Mouse (Mus musculus): ENCODE results near the gene Hrc. TPM values are rescaled to one million over a fixed set of nuclear protein-coding genes. Genes with fewer than 3 reads are reported as not detected.

The Hrc gene
- total and polyA plus RNA-seq, 3 experiments, result 0.10 to 0.21 TPM; not detected in 1

- Histone ChIP-seq H3K27me3 (replicated peaks) (no peaks in the 10 kb centered on the region), H3K79me2 (replicated peaks; ENCODE audit: control insufficient read depth, extremely low read depth, insufficient read depth, poor library complexity, severe bottlenecking) (no peaks in the 10 kb centered on the region; the same call in 1 of the 2 replicates), H3K27ac (ENCODE audit: insufficient read depth, low read depth) (no peak overlapping the region), H3K36me3 (replicated peaks in 1 of 2; ENCODE audit: control insufficient read depth in 1 of 2, insufficient read depth in 1 of 2, low read length in 1 of 2) (peaks cover 75 to 91% of the 10 kb centered on the region in 2 experiments), H3K9ac (ENCODE audit: insufficient read depth, low read depth) (no peak overlapping the region), H3K4me3 (replicated peaks in 1 of 3; ENCODE audit: low read depth in 2 of 3, low read length in 2 of 3, poor library complexity in 1 of 3) (no peak overlapping the region), H3K4me1 (ENCODE audit: control insufficient read depth in 1 of 2, insufficient read depth in 2 of 2) (no peaks in the 10 kb centered on the region), H3K9me3 (replicated peaks; ENCODE audit: low read length) (no peaks in the 10 kb centered on the region), H3K4me2 (ENCODE audit: insufficient read depth, low read depth, poor library complexity, severe bottlenecking) (no peak overlapping the region)
- dilution Hi-C loops (cut with MboI; ENCODE audit: extremely low pct_ligation_motif_present, extremely low pct_unique_long_range_greater_than_20kb, low sequenced_read_pairs) (no loop called here), in situ Hi-C loops (cut with MboI; ENCODE audit: low pct_ligation_motif_present, low pct_unique_long_range_greater_than_20kb, low sequenced_read_pairs) (no loop called here)
- no peak for DNase-seq (ENCODE audit: extremely low read depth)
- TF ChIP-seq MAX (IDR thresholded peaks at IDR 0.05; ENCODE audit: low read length), result no peak
- TF ChIP-seq MEF2A (IDR thresholded peaks at IDR 0.05; ENCODE audit: borderline replicate concordance, low read depth, low read length), result no peak
- TF ChIP-seq GABPA (IDR thresholded peaks at IDR 0.05; ENCODE audit: insufficient replicate concordance, low read depth, low read length), result no peak
- no peak for TF ChIP-seq MAZ (IDR thresholded peaks at IDR 0.05; ENCODE audit: low read depth, low read length)
- no peak for TF ChIP-seq BHLHE40 (IDR thresholded peaks at IDR 0.05; ENCODE audit: low read depth, low read length)
- TF ChIP-seq POLR2A (IDR thresholded peaks at IDR 0.05; ENCODE audit: low read depth, low read length), result no peak
- no peak for TF ChIP-seq EP300 (IDR thresholded peaks at IDR 0.05; ENCODE audit: low read length)
- TF ChIP-seq USF1 (IDR thresholded peaks at IDR 0.05; ENCODE audit: low read depth, low read length), result no peak
- TF ChIP-seq E2F4 (IDR thresholded peaks at IDR 0.05; ENCODE audit: insufficient replicate concordance, low read depth, low read length), result no peak
- TF ChIP-seq ELF1 (IDR thresholded peaks at IDR 0.05; ENCODE audit: low read depth, low read length), result no peak
- no peak for TF ChIP-seq CTCF (conservative IDR thresholded peaks at IDR 0.05 in 1 of 2, IDR thresholded peaks at IDR 0.05 in 1 of 2; ENCODE audit: low read depth in 2 of 2, low read length in 2 of 2)
- TF ChIP-seq JUND (conservative IDR thresholded peaks at IDR 0.05; ENCODE audit: low read depth, low read length), result no peak
- no peak for TF ChIP-seq ZC3H11A (IDR thresholded peaks at IDR 0.05; ENCODE audit: low read depth, low read length)
- TF ChIP-seq MAFK (IDR thresholded peaks at IDR 0.05; ENCODE audit: insufficient replicate concordance, low read length), result no peak
- no peak for TF ChIP-seq RCOR1 (conservative IDR thresholded peaks at IDR 0.05; ENCODE audit: low read depth, low read length)
- no peak for TF ChIP-seq ZMIZ1 (IDR thresholded peaks at IDR 0.05; ENCODE audit: low read depth, low read length)
Observed at GRCm38 (mm10) chr7:45376057-45376456, 41.0 kb downstream of the Hrc start.

GRCm38 (mm10) chr7:45386077-45386476, 51.0 kb downstream of the Hrc start:
- Histone ChIP-seq H3K4me1 (ENCODE audit: control insufficient read depth in 1 of 2, insufficient read depth in 2 of 2) (no peaks in the 10 kb centered on the region), H3K4me2 (ENCODE audit: insufficient read depth, low read depth, poor library complexity, severe bottlenecking) (no peak overlapping the region), H3K4me3 (replicated peaks in 1 of 3; ENCODE audit: low read depth in 2 of 3, low read length in 2 of 3, poor library complexity in 1 of 3) (no peak overlapping the region), H3K9ac (ENCODE audit: insufficient read depth, low read depth) (no peak overlapping the region), H3K27ac (ENCODE audit: insufficient read depth, low read depth) (no peak overlapping the region), H3K79me2 (replicated peaks; ENCODE audit: control insufficient read depth, extremely low read depth, insufficient read depth, poor library complexity, severe bottlenecking) (peaks cover 47% of the 10 kb centered on the region), H3K9me3 (replicated peaks; ENCODE audit: low read length) (no peaks in the 10 kb centered on the region), H3K27me3 (replicated peaks) (no peaks in the 10 kb centered on the region), H3K36me3 (replicated peaks in 1 of 2; ENCODE audit: control insufficient read depth in 1 of 2, insufficient read depth in 1 of 2, low read length in 1 of 2) (peaks cover 86 to 97% of the 10 kb centered on the region in 2 experiments)
- TF ChIP-seq ETS1 (conservative IDR thresholded peaks at IDR 0.05; ENCODE audit: low read depth, low read length) (no peak), CHD1 (IDR thresholded peaks at IDR 0.05; ENCODE audit: low read depth, low read length) (no peak), RCOR1 (conservative IDR thresholded peaks at IDR 0.05; ENCODE audit: low read depth, low read length) (no peak), KAT2A (IDR thresholded peaks at IDR 0.05; ENCODE audit: insufficient replicate concordance, low read length) (no peak), CHD2 (IDR thresholded peaks at IDR 0.05; ENCODE audit: low read length) (no peak), USF2 (conservative IDR thresholded peaks at IDR 0.05; ENCODE audit: low read depth, low read length) (no peak), UBTF (IDR thresholded peaks at IDR 0.05; ENCODE audit: low read depth, low read length) (no peak), JUND (conservative IDR thresholded peaks at IDR 0.05; ENCODE audit: low read depth, low read length) (no peak), SIN3A (IDR thresholded peaks at IDR 0.05; ENCODE audit: low read length) (no peak), ELF1 (IDR thresholded peaks at IDR 0.05; ENCODE audit: low read depth, low read length) (no peak)
- in situ Hi-C loops (cut with MboI; ENCODE audit: low pct_ligation_motif_present, low pct_unique_long_range_greater_than_20kb, low sequenced_read_pairs), result no loop called here
- dilution Hi-C loops (cut with MboI; ENCODE audit: extremely low pct_ligation_motif_present, extremely low pct_unique_long_range_greater_than_20kb, low sequenced_read_pairs), result no loop called here
- no peak for DNase-seq (ENCODE audit: extremely low read depth)

Other genes starting within 250 kb of the Hrc start
Only the 20 nearest of the 36 such genes appear.
- 0.04 TPM in 1 of 2 replicates, not detected in the other for gene Ccdc155, start 130.4 kb upstream of the Hrc start, total RNA-seq (2012; rRNA removed)
- not detected in 2 replicates for gene Ccdc155, start 130.4 kb upstream of the Hrc start, total RNA-seq (2014; rRNA removed)
- not detected in 2 replicates for gene Ccdc155, start 130.4 kb upstream of the Hrc start, polyA plus RNA-seq (2012; ENCODE audit: insufficient read length, low read depth)
- 1.3 and 1.6 TPM in 2 replicates for gene Dkkl1, start 123.1 kb upstream of the Hrc start, total RNA-seq (2012; rRNA removed)
- gene Dkkl1, start 123.1 kb upstream of the Hrc start, total RNA-seq (2014; rRNA removed), result 0.22 and 0.24 TPM in 2 replicates
- 0.44 and 0.60 TPM in 2 replicates for gene Dkkl1, start 123.1 kb upstream of the Hrc start, polyA plus RNA-seq (2012; ENCODE audit: insufficient read length, low read depth)
- 0.38 and 0.71 TPM in 2 replicates for gene Tead2, start 119.5 kb upstream of the Hrc start, total RNA-seq (2012; rRNA removed)
- 0.31 and 0.84 TPM in 2 replicates for gene Tead2, start 119.5 kb upstream of the Hrc start, total RNA-seq (2014; rRNA removed)
- gene Tead2, start 119.5 kb upstream of the Hrc start, polyA plus RNA-seq (2012; ENCODE audit: insufficient read length, low read depth), result 2.5 and 3.0 TPM in 2 replicates
- gene Cd37, start 96.2 kb upstream of the Hrc start, total RNA-seq (2012; rRNA removed), result 71.3 and 91.1 TPM in 2 replicates
- gene Cd37, start 96.2 kb upstream of the Hrc start, total RNA-seq (2014; rRNA removed), result 69.3 and 73.8 TPM in 2 replicates
- gene Cd37, start 96.2 kb upstream of the Hrc start, polyA plus RNA-seq (2012; ENCODE audit: insufficient read length, low read depth), result 397 and 437 TPM in 2 replicates
- 0.08 TPM in 1 of 2 replicates, not detected in the other for gene Slc6a16, start 94.2 kb upstream of the Hrc start, total RNA-seq (2012; rRNA removed)
- gene Slc6a16, start 94.2 kb upstream of the Hrc start, total RNA-seq (2014; rRNA removed), result 0.13 TPM in 1 of 2 replicates, not detected in the other
- gene Slc6a16, start 94.2 kb upstream of the Hrc start, polyA plus RNA-seq (2012; ENCODE audit: insufficient read length, low read depth), result 0.37 and 0.49 TPM in 2 replicates
- not detected in 2 replicates for gene Slc6a21, start 57.8 kb upstream of the Hrc start, total RNA-seq (2012; rRNA removed)
- gene Slc6a21, start 57.8 kb upstream of the Hrc start, total RNA-seq (2014; rRNA removed), result not detected in 2 replicates
- gene Slc6a21, start 57.8 kb upstream of the Hrc start, polyA plus RNA-seq (2012; ENCODE audit: insufficient read length, low read depth), result not detected in 2 replicates
- gene Trpm4, start 1.5 kb upstream of the Hrc start, total RNA-seq (2012; rRNA removed), result 10.7 and 17.6 TPM in 2 replicates
- gene Trpm4, start 1.5 kb upstream of the Hrc start, total RNA-seq (2014; rRNA removed), result 8.6 and 12.0 TPM in 2 replicates
- 9.3 and 11.0 TPM in 2 replicates for gene Trpm4, start 1.5 kb upstream of the Hrc start, polyA plus RNA-seq (2012; ENCODE audit: insufficient read length, low read depth)
- gene Ppfia3, start 31.7 kb downstream of the Hrc start, total RNA-seq (2012; rRNA removed), result 1.5 and 1.9 TPM in 2 replicates
- gene Ppfia3, start 31.7 kb downstream of the Hrc start, total RNA-seq (2014; rRNA removed), result 0.21 and 0.32 TPM in 2 replicates
- gene Ppfia3, start 31.7 kb downstream of the Hrc start, polyA plus RNA-seq (2012; ENCODE audit: insufficient read length, low read depth), result 0.57 and 0.61 TPM in 2 replicates
- 4.4 and 5.0 TPM in 2 replicates for gene Lin7b, start 35.3 kb downstream of the Hrc start, total RNA-seq (2012; rRNA removed)
- 3.5 and 3.8 TPM in 2 replicates for gene Lin7b, start 35.3 kb downstream of the Hrc start, total RNA-seq (2014; rRNA removed)
- gene Lin7b, start 35.3 kb downstream of the Hrc start, polyA plus RNA-seq (2012; ENCODE audit: insufficient read length, low read depth), result 7.4 and 10.4 TPM in 2 replicates
- 197 and 229 TPM in 2 replicates for gene Snrnp70, start 60.5 kb downstream of the Hrc start, total RNA-seq (2012; rRNA removed)
- 182 and 212 TPM in 2 replicates for gene Snrnp70, start 60.5 kb downstream of the Hrc start, total RNA-seq (2014; rRNA removed)
- 457 and 499 TPM in 2 replicates for gene Snrnp70, start 60.5 kb downstream of the Hrc start, polyA plus RNA-seq (2012; ENCODE audit: insufficient read length, low read depth)
- gene Kcna7, start 70.4 kb downstream of the Hrc start, total RNA-seq (2012; rRNA removed), result 2.1 and 3.2 TPM in 2 replicates
- 0.16 and 0.23 TPM in 2 replicates for gene Kcna7, start 70.4 kb downstream of the Hrc start, total RNA-seq (2014; rRNA removed)
- gene Kcna7, start 70.4 kb downstream of the Hrc start, polyA plus RNA-seq (2012; ENCODE audit: insufficient read length, low read depth), result 0.22 and 0.39 TPM in 2 replicates
- gene Ntf5, start 78.4 kb downstream of the Hrc start, total RNA-seq (2012; rRNA removed), result 0.71 and 1.5 TPM in 2 replicates
- gene Ntf5, start 78.4 kb downstream of the Hrc start, total RNA-seq (2014; rRNA removed), result 0.23 and 0.43 TPM in 2 replicates
- 0.59 and 0.65 TPM in 2 replicates for gene Ntf5, start 78.4 kb downstream of the Hrc start, polyA plus RNA-seq (2012; ENCODE audit: insufficient read length, low read depth)
- gene Lhb, start 85.5 kb downstream of the Hrc start, total RNA-seq (2012; rRNA removed), result not detected in 2 replicates
- not detected in 2 replicates for gene Lhb, start 85.5 kb downstream of the Hrc start, total RNA-seq (2014; rRNA removed)
- gene Lhb, start 85.5 kb downstream of the Hrc start, polyA plus RNA-seq (2012; ENCODE audit: insufficient read length, low read depth), result not detected in 2 replicates
- 13.2 and 27.2 TPM in 2 replicates for gene Gys1, start 99.6 kb downstream of the Hrc start, total RNA-seq (2012; rRNA removed)
- gene Gys1, start 99.6 kb downstream of the Hrc start, total RNA-seq (2014; rRNA removed), result 11.9 and 14.0 TPM in 2 replicates
- 20.9 and 23.9 TPM in 2 replicates for gene Gys1, start 99.6 kb downstream of the Hrc start, polyA plus RNA-seq (2012; ENCODE audit: insufficient read length, low read depth)
- gene Ruvbl2, start 102.8 kb downstream of the Hrc start, total RNA-seq (2012; rRNA removed), result 224 and 253 TPM in 2 replicates
- 229 and 267 TPM in 2 replicates for gene Ruvbl2, start 102.8 kb downstream of the Hrc start, total RNA-seq (2014; rRNA removed)
- 253 and 277 TPM in 2 replicates for gene Ruvbl2, start 102.8 kb downstream of the Hrc start, polyA plus RNA-seq (2012; ENCODE audit: insufficient read length, low read depth)
- 142 and 164 TPM in 2 replicates for gene Ftl1, start 124.6 kb downstream of the Hrc start, total RNA-seq (2012; rRNA removed)
- gene Ftl1, start 124.6 kb downstream of the Hrc start, total RNA-seq (2014; rRNA removed), result 790 and 1,027 TPM in 2 replicates
- gene Ftl1, start 124.6 kb downstream of the Hrc start, polyA plus RNA-seq (2012; ENCODE audit: insufficient read length, low read depth), result 31.2 and 60.3 TPM in 2 replicates
- gene Bax, start 131.6 kb downstream of the Hrc start, total RNA-seq (2012; rRNA removed), result 232 and 233 TPM in 2 replicates
- 185 and 195 TPM in 2 replicates for gene Bax, start 131.6 kb downstream of the Hrc start, total RNA-seq (2014; rRNA removed)
- gene Bax, start 131.6 kb downstream of the Hrc start, polyA plus RNA-seq (2012; ENCODE audit: insufficient read length, low read depth), result 273 and 321 TPM in 2 replicates
- 0.13 and 0.17 TPM in 2 replicates for gene Tulp2, start 146.6 kb downstream of the Hrc start, total RNA-seq (2012; rRNA removed)
- not detected in 2 replicates for gene Tulp2, start 146.6 kb downstream of the Hrc start, total RNA-seq (2014; rRNA removed)
- gene Tulp2, start 146.6 kb downstream of the Hrc start, polyA plus RNA-seq (2012; ENCODE audit: insufficient read length, low read depth), result not detected in 2 replicates
- gene Gm45808, start 151.5 kb downstream of the Hrc start, total RNA-seq (2012; rRNA removed), result 5.0 and 5.7 TPM in 2 replicates
- 0.85 and 1.3 TPM in 2 replicates for gene Gm45808, start 151.5 kb downstream of the Hrc start, total RNA-seq (2014; rRNA removed)
- 2.2 TPM in 1 of 2 replicates, not detected in the other for gene Gm45808, start 151.5 kb downstream of the Hrc start, polyA plus RNA-seq (2012; ENCODE audit: insufficient read length, low read depth)
- 5.9 and 6.4 TPM in 2 replicates for gene Dhdh, start 153.5 kb downstream of the Hrc start, total RNA-seq (2012; rRNA removed)
- gene Dhdh, start 153.5 kb downstream of the Hrc start, total RNA-seq (2014; rRNA removed), result 7.1 and 7.2 TPM in 2 replicates
- 15.3 and 18.0 TPM in 2 replicates for gene Dhdh, start 153.5 kb downstream of the Hrc start, polyA plus RNA-seq (2012; ENCODE audit: insufficient read length, low read depth)